Mouse (Mus musculus): ENCODE measurements around the gene Lhx3. TPM values are rescaled to one million over a fixed set of nuclear protein-coding genes. Genes with fewer than 3 reads are reported as not detected.
A peak's percentile ranks its signal among the peaks of the same experiment; 100 is the strongest.

The Lhx3 gene
- polyA plus RNA-seq, 1 experiment from 2014 or later: not detected

GRCm38 (mm10) chr2:26234253-26234652, 26.2 kb upstream of the Lhx3 start:
- H3K27me3 ChIP-seq (replicated peaks): no peaks in the 10 kb centered on the region
- ATAC-seq (ENCODE audit: insufficient number of reproducible peaks, low FRiP score): no peak
- no peaks in the 10 kb centered on the region for H3K9me3 ChIP-seq (replicated peaks)
- H3K4me1 ChIP-seq (replicated peaks): peaks cover 35% of the 10 kb centered on the region
- no peak overlapping the region for H3K9ac ChIP-seq
- no peak overlapping the region for H3K4me3 ChIP-seq
- no peaks in the 10 kb centered on the region for H3K36me3 ChIP-seq
- H3K4me2 ChIP-seq: no peak overlapping the region
- WGBS: 44% methylated on average over 5 of the region's 5 CpGs
- H3K27ac ChIP-seq (ENCODE audit: poor library complexity, severe bottlenecking): no peak overlapping the region

DNA sequence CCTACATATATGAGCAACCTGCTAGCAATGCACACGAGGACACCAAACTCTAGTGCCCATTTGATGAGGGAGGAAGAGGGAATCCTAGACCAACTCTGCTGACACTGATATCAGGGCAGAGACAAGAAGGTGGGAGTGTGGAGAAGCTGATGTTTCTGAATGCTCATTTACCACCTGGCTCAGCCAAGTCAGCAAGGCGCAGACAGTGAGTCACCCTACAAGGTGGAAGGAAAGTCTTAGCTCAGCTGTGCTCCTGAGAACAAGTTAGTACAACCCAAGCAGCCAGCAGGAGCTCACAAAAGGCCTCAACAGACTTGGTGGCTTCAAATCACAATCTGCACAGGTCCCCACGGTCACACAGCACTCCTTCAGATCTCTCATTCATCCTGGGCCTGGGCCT, 23.3 kb upstream of the Lhx3 start:
- Histone ChIP-seq H3K4me2 (no peak overlapping the region), H3K9me3 (replicated peaks) (no peaks in the 10 kb centered on the region), H3K27ac (ENCODE audit: poor library complexity, severe bottlenecking) (no peak overlapping the region), H3K9ac (no peak overlapping the region), H3K27me3 (replicated peaks) (no peaks in the 10 kb centered on the region), H3K4me3 (no peak overlapping the region), H3K36me3 (no peaks in the 10 kb centered on the region), H3K4me1 (replicated peaks) (peaks cover 30% of the 10 kb centered on the region)
- no peak for ATAC-seq (ENCODE audit: insufficient number of reproducible peaks, low FRiP score)
- WGBS: 61% methylated on average over 3 of the region's 3 CpGs

DNA sequence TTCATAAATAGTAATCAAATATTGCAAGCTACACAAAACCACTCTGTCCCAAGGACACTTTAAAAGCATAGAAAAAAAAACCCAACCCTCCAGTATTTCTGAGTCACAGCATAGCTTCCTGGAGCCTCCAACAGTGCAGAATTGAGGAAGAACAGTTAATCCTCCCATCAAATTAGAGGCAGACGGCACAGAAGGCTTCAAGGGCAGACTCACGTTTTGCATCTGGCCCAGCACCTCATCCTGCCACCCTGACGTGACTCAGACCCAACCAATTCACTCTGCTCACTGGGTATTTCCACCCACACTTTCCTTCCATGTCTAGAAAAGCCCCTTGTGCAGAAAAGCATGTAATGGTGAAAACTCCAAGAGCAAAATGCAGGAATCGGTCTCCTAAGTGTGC, 22.2 kb upstream of the Lhx3 start:
- peaks cover 28% of the 10 kb centered on the region for H3K4me1 ChIP-seq (replicated peaks)
- no peak overlapping the region for H3K4me2 ChIP-seq
- ATAC-seq (ENCODE audit: insufficient number of reproducible peaks, low FRiP score): no peak
- no peak overlapping the region for H3K9ac ChIP-seq
- WGBS: 60% methylated on average over 4 of the region's 4 CpGs
- H3K27me3 ChIP-seq (replicated peaks): no peaks in the 10 kb centered on the region
- no peaks in the 10 kb centered on the region for H3K36me3 ChIP-seq
- no peak overlapping the region for H3K27ac ChIP-seq (ENCODE audit: poor library complexity, severe bottlenecking)
- H3K9me3 ChIP-seq (replicated peaks): no peaks in the 10 kb centered on the region
- no peak overlapping the region for H3K4me3 ChIP-seq

GRCm38 (mm10) chr2:26227788-26228187, 19.7 kb upstream of the Lhx3 start:
- Histone ChIP-seq H3K36me3 (peaks cover 9% of the 10 kb centered on the region), H3K4me3 (no peak overlapping the region), H3K27ac (ENCODE audit: poor library complexity, severe bottlenecking) (no peak overlapping the region), H3K4me2 (no peak overlapping the region), H3K27me3 (replicated peaks) (no peaks in the 10 kb centered on the region), H3K9ac (no peak overlapping the region), H3K9me3 (replicated peaks) (no peaks in the 10 kb centered on the region), H3K4me1 (replicated peaks) (peaks cover 6% of the 10 kb centered on the region)
- ATAC-seq (ENCODE audit: insufficient number of reproducible peaks, low FRiP score): no peak
- WGBS: 48% methylated on average over 1 of the region's 1 CpGs

DNA sequence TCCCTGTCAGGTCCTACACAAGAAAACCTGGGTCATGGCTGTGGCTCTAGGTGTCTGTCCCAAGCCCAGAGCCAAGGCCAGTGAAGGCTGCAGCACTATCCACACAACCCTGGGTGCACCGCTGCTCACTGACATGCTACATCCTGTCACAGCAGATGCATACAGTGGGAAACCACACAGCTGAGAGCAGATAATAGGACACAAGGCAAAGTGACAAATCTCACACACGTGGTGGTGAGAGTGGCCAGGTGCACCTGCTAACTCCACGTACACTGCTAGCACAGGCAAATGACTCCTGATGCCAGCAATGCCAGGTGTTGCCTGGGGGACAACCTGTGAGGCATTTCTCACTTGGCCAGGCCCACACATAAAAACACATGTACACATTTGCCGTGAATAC, 17.2 kb upstream of the Lhx3 start:
- Histone ChIP-seq H3K4me3 (no peak overlapping the region), H3K9me3 (replicated peaks) (no peaks in the 10 kb centered on the region), H3K27me3 (replicated peaks) (no peaks in the 10 kb centered on the region), H3K36me3 (peaks cover 34% of the 10 kb centered on the region), H3K4me1 (replicated peaks) (no peaks in the 10 kb centered on the region), H3K9ac (no peak overlapping the region), H3K4me2 (no peak overlapping the region), H3K27ac (ENCODE audit: poor library complexity, severe bottlenecking) (no peak overlapping the region)
- 83% methylated on average over 4 of the region's 4 CpGs for WGBS
- ATAC-seq (ENCODE audit: insufficient number of reproducible peaks, low FRiP score): no peak

DNA sequence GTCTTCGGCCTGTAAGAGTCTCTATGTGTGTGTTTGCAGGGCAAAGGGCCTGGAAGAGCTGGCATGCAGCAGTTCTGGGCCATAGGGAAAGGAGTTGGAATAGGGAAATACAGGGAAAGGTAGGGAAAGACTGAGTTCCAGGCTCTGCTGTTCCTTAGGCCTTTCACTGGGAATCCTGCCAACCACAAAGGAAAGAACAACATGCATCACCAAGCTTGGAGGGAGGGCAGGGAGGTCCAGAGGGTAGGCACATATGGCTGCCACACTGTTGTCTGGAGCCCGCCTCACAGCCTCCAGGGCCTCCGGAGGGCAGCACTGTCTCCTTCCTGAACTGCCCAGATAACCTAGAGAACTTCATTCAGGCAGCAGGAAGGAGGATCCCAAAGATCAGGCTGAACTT, 15.9 kb upstream of the Lhx3 start:
- no peaks in the 10 kb centered on the region for H3K9me3 ChIP-seq (replicated peaks)
- no peaks in the 10 kb centered on the region for H3K27me3 ChIP-seq (replicated peaks)
- H3K27ac ChIP-seq (ENCODE audit: poor library complexity, severe bottlenecking): no peak overlapping the region
- ATAC-seq (ENCODE audit: insufficient number of reproducible peaks, low FRiP score): no peak
- WGBS: 73% methylated on average over 3 of the region's 3 CpGs
- H3K9ac ChIP-seq: no peak overlapping the region
- H3K4me1 ChIP-seq (replicated peaks): no peaks in the 10 kb centered on the region
- H3K4me2 ChIP-seq: no peak overlapping the region
- H3K36me3 ChIP-seq: peaks cover 47% of the 10 kb centered on the region
- no peak overlapping the region for H3K4me3 ChIP-seq

DNA sequence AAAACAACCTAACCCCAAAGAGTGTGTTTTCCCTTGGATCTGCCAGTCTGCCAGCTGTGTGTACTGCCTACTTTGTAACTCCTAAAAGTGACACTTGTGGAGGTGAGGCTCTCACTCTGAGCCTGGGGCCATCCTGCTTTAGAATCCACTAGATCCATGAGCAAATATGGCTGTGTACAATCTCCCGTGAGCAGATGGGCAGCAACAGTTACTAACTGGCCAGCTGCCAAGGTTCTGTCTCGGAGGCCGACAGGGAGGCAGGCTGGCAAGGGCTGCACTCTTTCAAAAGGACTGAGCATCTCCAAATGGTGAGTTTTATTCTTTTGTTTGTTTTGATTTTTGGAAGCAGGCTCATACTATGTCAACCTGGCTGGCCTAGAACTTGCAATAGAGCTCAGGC, 6.4 kb upstream of the Lhx3 start:
- Histone ChIP-seq H3K9ac (no peak overlapping the region), H3K27me3 (replicated peaks) (no peaks in the 10 kb centered on the region), H3K27ac (ENCODE audit: poor library complexity, severe bottlenecking) (no peak overlapping the region), H3K9me3 (replicated peaks) (peaks cover 8% of the 10 kb centered on the region), H3K4me3 (no peak overlapping the region), H3K36me3 (peaks cover 61% of the 10 kb centered on the region), H3K4me1 (replicated peaks) (peaks cover 8% of the 10 kb centered on the region; the same call in 1 of the 2 replicates), H3K4me2 (no peak overlapping the region)
- ATAC-seq (ENCODE audit: insufficient number of reproducible peaks, low FRiP score): no peak
- WGBS: 18% methylated on average over 3 of the region's 3 CpGs

DNA sequence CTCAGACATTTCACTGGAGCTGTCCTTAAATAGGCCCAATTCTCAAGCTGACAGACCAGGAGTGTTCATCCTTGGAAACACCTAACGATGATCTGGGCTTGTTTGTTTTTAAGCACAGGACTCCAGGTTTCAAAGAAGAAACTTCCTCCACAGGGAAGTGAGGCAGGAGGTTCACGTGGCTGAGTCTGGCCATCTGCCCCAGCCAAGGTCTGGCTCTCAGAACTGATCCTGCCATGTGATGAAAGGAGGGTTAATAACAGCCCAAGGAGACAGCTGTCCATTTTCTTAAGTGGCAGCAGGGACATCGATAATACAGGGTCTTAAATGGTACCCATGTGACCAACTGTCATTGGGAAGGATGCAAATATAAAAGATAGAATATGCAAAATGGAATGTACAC, 1.5 kb upstream of the Lhx3 start:
- Histone ChIP-seq H3K9me3 (replicated peaks) (peaks cover 8% of the 10 kb centered on the region), H3K27ac (ENCODE audit: poor library complexity, severe bottlenecking) (no peak overlapping the region), H3K27me3 (replicated peaks) (peaks cover 39% of the 10 kb centered on the region), H3K4me1 (replicated peaks) (peaks cover 13% of the 10 kb centered on the region), H3K4me2 (no peak overlapping the region), H3K36me3 (peaks cover 33% of the 10 kb centered on the region), H3K9ac (no peak overlapping the region), H3K4me3 (no peak overlapping the region)
- WGBS: 79% methylated on average over 3 of the region's 3 CpGs
- ATAC-seq (ENCODE audit: insufficient number of reproducible peaks, low FRiP score): no peak

GRCm38 (mm10) chr2:26207559-26207958, 530 bp downstream of the Lhx3 start:
- Histone ChIP-seq H3K9me3 (replicated peaks) (peaks cover 8% of the 10 kb centered on the region), H3K27ac (ENCODE audit: poor library complexity, severe bottlenecking) (no peak overlapping the region), H3K36me3 (peaks cover 25% of the 10 kb centered on the region), H3K4me3 (no peak overlapping the region), H3K27me3 (replicated peaks) (peaks cover 59% of the 10 kb centered on the region), H3K4me1 (replicated peaks) (peaks cover 11% of the 10 kb centered on the region; the same call in 1 of the 2 replicates), H3K9ac (no peak overlapping the region), H3K4me2 (no peak overlapping the region)
- ATAC-seq (ENCODE audit: insufficient number of reproducible peaks, low FRiP score): no peak; the same call in 1 of the 2 replicates
- WGBS: 13% methylated on average over 9 of the region's 9 CpGs

DNA sequence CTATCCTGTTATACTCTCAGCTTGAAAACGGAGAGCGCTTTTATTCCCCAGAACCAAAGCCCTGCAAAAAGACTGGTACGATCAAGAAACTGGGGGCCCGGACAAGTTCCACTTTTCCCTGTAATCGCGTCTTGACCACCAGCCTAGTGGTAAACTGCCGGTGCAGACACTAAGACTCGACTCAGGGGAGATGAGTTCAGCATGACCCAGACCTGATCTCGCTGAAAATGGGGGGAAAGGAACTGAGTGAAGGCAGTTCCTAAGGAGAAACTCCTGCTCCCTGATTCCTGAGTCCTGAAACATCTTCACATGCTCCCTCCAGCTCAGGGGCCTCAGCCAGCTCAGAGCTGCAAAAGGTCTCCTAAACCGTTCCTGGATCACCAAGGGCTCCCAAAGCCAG, 2.3 kb downstream of the Lhx3 start:
- Histone ChIP-seq H3K9ac (no peak overlapping the region), H3K36me3 (peaks cover 7% of the 10 kb centered on the region), H3K9me3 (replicated peaks) (peaks cover under 1% of the 10 kb centered on the region; the same call in 1 of the 2 replicates), H3K4me1 (replicated peaks) (peaks cover 19% of the 10 kb centered on the region), H3K27ac (ENCODE audit: poor library complexity, severe bottlenecking) (no peak overlapping the region), H3K4me3 (no peak overlapping the region; the same call in 1 of the 2 replicates), H3K27me3 (replicated peaks) (peaks cover 77% of the 10 kb centered on the region), H3K4me2 (no peak overlapping the region)
- WGBS: 14% methylated on average over 10 of the region's 10 CpGs
- ATAC-seq (ENCODE audit: insufficient number of reproducible peaks, low FRiP score): no peak

DNA sequence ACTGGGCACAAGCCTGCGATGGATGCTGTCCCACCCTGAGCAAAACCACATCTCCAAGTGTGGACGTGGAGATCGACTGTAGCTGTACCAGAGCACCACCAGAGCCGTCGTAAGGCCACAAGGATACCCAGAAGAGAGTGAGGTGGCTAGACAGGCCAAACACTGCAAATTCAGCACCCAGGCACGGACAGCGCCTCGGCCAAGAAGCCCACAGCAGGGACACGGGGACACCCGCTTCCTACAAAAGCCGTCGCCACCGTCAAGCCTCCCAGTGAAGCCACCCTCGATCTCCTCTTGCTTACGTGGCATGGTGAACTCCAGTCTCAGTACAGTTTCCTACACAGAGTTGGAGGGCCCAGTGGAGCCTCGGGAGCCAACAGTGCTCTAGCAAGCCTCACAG, 3.0 kb downstream of the Lhx3 start:
- no peak overlapping the region for H3K9ac ChIP-seq
- WGBS: 2% methylated on average over 16 of the region's 16 CpGs
- ATAC-seq (ENCODE audit: insufficient number of reproducible peaks, low FRiP score): no peak

DNA sequence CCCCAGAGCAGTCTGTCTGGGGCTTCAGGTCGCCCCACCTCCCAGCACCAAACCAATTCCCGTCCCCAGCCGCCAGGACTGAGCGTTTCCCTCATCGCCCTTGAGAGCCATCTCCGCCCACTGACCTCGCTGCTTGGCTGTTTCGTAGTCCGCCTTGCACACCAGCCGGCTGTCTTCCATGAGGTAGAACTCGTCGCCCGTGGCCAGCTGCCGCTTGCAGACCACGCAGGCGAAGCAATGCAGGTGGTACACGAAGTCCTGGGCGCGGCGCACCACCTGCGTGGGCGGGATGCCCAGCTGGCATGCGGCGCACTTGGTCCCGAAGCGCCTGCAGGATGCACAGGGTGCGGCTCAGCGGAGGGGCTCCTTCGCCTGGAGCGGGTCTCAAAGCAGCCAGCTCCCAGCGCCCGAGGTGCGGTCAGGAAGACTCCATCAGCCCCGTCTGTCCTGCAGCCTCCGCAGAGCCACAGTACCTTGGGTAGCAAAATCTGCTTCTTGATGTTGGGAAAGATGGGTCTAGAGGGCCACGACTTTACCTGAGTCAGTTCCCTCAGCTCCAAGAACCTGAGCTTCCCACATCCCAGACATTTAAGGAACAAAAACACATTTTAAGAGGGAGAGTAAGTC, 5.1 kb downstream of the Lhx3 start:
- Histone ChIP-seq H3K9me3 (replicated peaks) (no peaks in the 10 kb centered on the region), H3K36me3 (no peaks in the 10 kb centered on the region), H3K4me1 (replicated peaks) (peaks cover 26% of the 10 kb centered on the region), H3K27ac (ENCODE audit: poor library complexity, severe bottlenecking) (no peak overlapping the region), H3K4me3 (no peak overlapping the region), H3K27me3 (replicated peaks) (peaks cover 100% of the 10 kb centered on the region), H3K9ac (no peak overlapping the region), H3K4me2 (0 out of 2 replicates have a peak overlapping the region, but pooled peaks have one; percentile 8)
- 2% methylated on average over 36 of the region's 36 CpGs for whole genome bisulfite sequencing
- no peak for ATAC-seq (ENCODE audit: insufficient number of reproducible peaks, low FRiP score)

More for the DNA sequence above, 3.0 kb downstream of the Lhx3 start:
- Histone ChIP-seq H3K9me3 (replicated peaks) (no peaks in the 10 kb centered on the region), H3K27me3 (replicated peaks) (peaks cover 83% of the 10 kb centered on the region), H3K4me1 (replicated peaks) (peaks cover 19% of the 10 kb centered on the region), H3K4me2 (no peak overlapping the region), H3K27ac (ENCODE audit: poor library complexity, severe bottlenecking) (no peak overlapping the region), H3K36me3 (peaks cover 1% of the 10 kb centered on the region), H3K4me3 (no peak overlapping the region)
